Mouse (Mus musculus) liver, embryonic 14.5 days (tissue): ENCODE results near the gene Gm8897. TPM values are rescaled to one million over a fixed set of nuclear protein-coding genes. Genes with fewer than 3 reads are reported as not detected.
"Not testable (repeated sequence)": the region's sequence is repeated elsewhere in the genome, so short reads cannot be mapped to it uniquely, and the experiment has no call there.

Source experiments
- ATAC-seq: fragments of 200-750 bp; cut with Nextera tagmentation; 2 replicates; pipeline ENCODE4 v1.8.0; 2017; ENCODE audit warnings: moderate number of reproducible peaks, mild to moderate bottlenecking, moderate library complexity; ENCODE audit not compliant: insufficient read depth
- DNase-seq, 3 experiments: peaks; one replicate each; pipeline ENCODE4 v3.0.0-alpha.2; 2012 to 2013; ENCODE audit warnings: low read depth in 3 of 3, low spot score in 3 of 3
- H3K27ac ChIP-seq: fragments of 300-500 bp; sonication (generic); 2 replicates; pipeline ENCODE4 v1.5.1; 2014; ENCODE audit warnings: moderate library complexity, mild to moderate bottlenecking, control low read depth, inconsistent platforms
- H3K27me3 ChIP-seq: fragments of 300-500 bp; sonication (generic); 2 replicates; pipeline ENCODE4 v1.6.1; 2014; ENCODE audit warnings: mild to moderate bottlenecking, low read length, moderate library complexity; ENCODE audit not compliant: control insufficient read depth, insufficient read depth
- H3K36me3 ChIP-seq: fragments of 300-500 bp; sonication (generic); replicated peaks from 2 replicates; pipeline ENCODE4 v1.6.1; 2014; ENCODE audit warnings: low read depth; ENCODE audit not compliant: control insufficient read depth, insufficient read depth
- H3K4me1 ChIP-seq, 2 experiments: fragments of 200-500 bp in 1 of 2; fragments of 300-500 bp in 1 of 2; sonication (generic) in 1 of 2; replicated peaks; 2 replicates each; pipeline ENCODE4 v1.6.1; 2012 to 2014; ENCODE audit warnings: antibody characterized with exemption in 1 of 2, inconsistent platforms in 1 of 2, low read length in 1 of 2; ENCODE audit not compliant: control insufficient read depth in 2 of 2, insufficient read depth in 2 of 2
- H3K4me2 ChIP-seq: fragments of 300-500 bp; sonication (generic); 2 replicates; pipeline ENCODE4 v1.6.1; 2014; ENCODE audit warnings: low read depth, mild to moderate bottlenecking, control low read depth, moderate library complexity
- H3K4me3 ChIP-seq, 2 experiments: fragments of 200-500 bp in 1 of 2; fragments of 300-500 bp in 1 of 2; sonication (generic) in 1 of 2; 2 replicates each; pipeline ENCODE4 v1.5.1; 2012 to 2014; ENCODE audit warnings: low read depth in 2 of 2, low read length in 2 of 2, mild to moderate bottlenecking in 2 of 2, control low read depth in 1 of 2, inconsistent platforms in 1 of 2, moderate library complexity in 1 of 2; ENCODE audit not compliant: insufficient read depth in 1 of 2
- H3K9ac ChIP-seq: fragments of 300-500 bp; sonication (generic); replicated peaks from 2 replicates; pipeline ENCODE4 v1.6.1; 2014; ENCODE audit warnings: mild to moderate bottlenecking, control low read depth, moderate library complexity
- H3K9me3 ChIP-seq: fragments of 300-500 bp; sonication (generic); 2 replicates; pipeline ENCODE4 v1.6.1; 2016; ENCODE audit warnings: low read length, mixed read lengths; ENCODE audit not compliant: control insufficient read depth
- WGBS: fragments of 180-500 bp; shearing (Covaris S2); extraction: QIAGEN DNeasy Blood & Tissue Kit; methylation state at CpG from one replicate; pipeline ENCODE4 v1.1.7; 2014; ENCODE audit not compliant: insufficient replicate concordance; 5-methylcytosine and 5-hydroxymethylcytosine counted together
- polyA plus RNA-seq, 2 experiments: library from polyadenylated mRNA; depleted of rRNA in 1 of 2; stranded (reverse) in 1 of 2; unstranded in 1 of 2; fragments of >200 nt; fragmentation: Nextera tagmentation in 1 of 2; extraction: Ambion mirVana in 1 of 2; gene quantifications; 2 replicates each; pipeline versions ENCODE4 v1.2.1 to v1.2.3; 2012 to 2014

Gene Gm8897
- polyA plus RNA-seq (2012; rRNA removed) (not detected in 2 replicates), polyA plus RNA-seq (2014; fragmentation: Nextera tagmentation; extraction: Ambion mirVana) (not detected in 2 replicates)

GRCm38 (mm10) chr5:11416118-11416517 is at the start of gene Gm8897:
TSS of gene Gm8897 (plus strand) at chr5:11416418.
- WGBS, result 13% methylated on average over 2 of the region's 2 CpGs
- not testable (repeated sequence) for H3K36me3 ChIP-seq, H3K9ac ChIP-seq, H3K4me2 ChIP-seq, H3K9me3 ChIP-seq, H3K4me1 ChIP-seq, DNase-seq, H3K27me3 ChIP-seq, ATAC-seq, H3K4me3 ChIP-seq, H3K27ac ChIP-seq

GRCm38 (mm10) chr5:11416691-11417090 is 473 bp downstream of the Gm8897 start:
- not testable (repeated sequence) for H3K9ac ChIP-seq, H3K36me3 ChIP-seq, H3K27me3 ChIP-seq, H3K4me3 ChIP-seq, DNase-seq, H3K27ac ChIP-seq, H3K9me3 ChIP-seq, H3K4me1 ChIP-seq, ATAC-seq, H3K4me2 ChIP-seq
- WGBS, result 50% methylated on average over 1 of the region's 1 CpGs

Other genes with a start within 250 kb of the Gm8897 start
- not detected in 2 replicates for gene Gm5861, start 233.3 kb upstream of the Gm8897 start, polyA plus RNA-seq (2012; rRNA removed)
- not detected in 2 replicates for gene Gm5861, start 233.3 kb upstream of the Gm8897 start, polyA plus RNA-seq (2014; fragmentation: Nextera tagmentation; extraction: Ambion mirVana)
- not detected in 2 replicates for gene Gm8890, start 160.4 kb upstream of the Gm8897 start, polyA plus RNA-seq (2012; rRNA removed)
- not detected in 2 replicates for gene Gm8890, start 160.4 kb upstream of the Gm8897 start, polyA plus RNA-seq (2014; fragmentation: Nextera tagmentation; extraction: Ambion mirVana)
- not detected in 2 replicates for gene Speer1, start 74.9 kb upstream of the Gm8897 start, polyA plus RNA-seq (2012; rRNA removed)
- not detected in 2 replicates for gene Speer1, start 74.9 kb upstream of the Gm8897 start, polyA plus RNA-seq (2014; fragmentation: Nextera tagmentation; extraction: Ambion mirVana)
- not detected in 2 replicates for gene Gm8906, start 86.3 kb downstream of the Gm8897 start, polyA plus RNA-seq (2012; rRNA removed)
- not detected in 2 replicates for gene Gm8906, start 86.3 kb downstream of the Gm8897 start, polyA plus RNA-seq (2014; fragmentation: Nextera tagmentation; extraction: Ambion mirVana)
- not detected in 2 replicates for gene Gm6460, start 178.5 kb downstream of the Gm8897 start, polyA plus RNA-seq (2012; rRNA removed)
- not detected in 2 replicates for gene Gm6460, start 178.5 kb downstream of the Gm8897 start, polyA plus RNA-seq (2014; fragmentation: Nextera tagmentation; extraction: Ambion mirVana)